Mouse (Mus musculus) neural tube, embryonic 15.5 days (tissue): ENCODE measurements around the gene Ispd. TPM values are rescaled to one million over a fixed set of nuclear protein-coding genes. Genes with fewer than 3 reads are reported as not detected.

Experiments
- ATAC-seq: fragments of 200-750 bp; cut with Nextera tagmentation; 2 replicates; pipeline ENCODE4 v1.8.0; 2017; ENCODE audit warnings: mild to moderate bottlenecking, moderate TSS enrichment, moderate library complexity; ENCODE audit not compliant: low FRiP score
- H3K27ac ChIP-seq: fragments of 300-500 bp; sonication (generic); replicated peaks from 2 replicates; pipeline ENCODE4 v1.5.1; 2015; ENCODE audit warnings: mild to moderate bottlenecking, inconsistent platforms
- H3K27me3 ChIP-seq: fragments of 300-500 bp; sonication (generic); replicated peaks from 2 replicates; pipeline ENCODE4 v1.6.1; 2015; ENCODE audit warnings: inconsistent platforms
- H3K36me3 ChIP-seq: fragments of 300-500 bp; sonication (generic); 2 replicates; pipeline ENCODE4 v1.6.1; 2015; ENCODE audit warnings: inconsistent platforms
- H3K4me1 ChIP-seq: fragments of 300-500 bp; sonication (generic); 2 replicates; pipeline ENCODE4 v1.6.1; 2015; ENCODE audit warnings: inconsistent platforms
- H3K4me2 ChIP-seq: fragments of 300-500 bp; sonication (generic); 2 replicates; pipeline ENCODE4 v1.6.1; 2015; ENCODE audit warnings: inconsistent platforms, mild to moderate bottlenecking, moderate library complexity
- H3K4me3 ChIP-seq: fragments of 300-500 bp; sonication (generic); replicated peaks from 2 replicates; pipeline ENCODE4 v1.5.1; 2015; ENCODE audit warnings: mild to moderate bottlenecking, inconsistent platforms
- H3K9ac ChIP-seq: fragments of 300-500 bp; sonication (generic); replicated peaks from 2 replicates; pipeline ENCODE4 v1.6.1; 2015; ENCODE audit warnings: mild to moderate bottlenecking, inconsistent platforms
- H3K9me3 ChIP-seq: fragments of 300-500 bp; sonication (generic); replicated peaks from 2 replicates; pipeline ENCODE4 v1.6.1; 2016; ENCODE audit warnings: inconsistent platforms
- WGBS: fragments of 180-500 bp; shearing (Covaris S2); methylation state at CpG from one replicate; pipeline ENCODE4 v1.1.7; 2015; ENCODE audit warnings: mixed read lengths; 5-methylcytosine and 5-hydroxymethylcytosine counted together
- polyA plus RNA-seq: library from polyadenylated mRNA; unstranded; fragments of >200 nt; fragmentation: Nextera tagmentation; extraction: Ambion mirVana; gene quantifications from 2 replicates; pipeline ENCODE4 v1.2.1, GENCODE M21; 2015

The Ispd gene
- polyA plus RNA-seq, 1 experiment from 2014 or later, result 15.3 TPM

GRCm38 (mm10) chr12:36386991-36387390, 5.7 kb downstream of the Ispd start:
- H3K9ac ChIP-seq, result no peak overlapping the region

DNA sequence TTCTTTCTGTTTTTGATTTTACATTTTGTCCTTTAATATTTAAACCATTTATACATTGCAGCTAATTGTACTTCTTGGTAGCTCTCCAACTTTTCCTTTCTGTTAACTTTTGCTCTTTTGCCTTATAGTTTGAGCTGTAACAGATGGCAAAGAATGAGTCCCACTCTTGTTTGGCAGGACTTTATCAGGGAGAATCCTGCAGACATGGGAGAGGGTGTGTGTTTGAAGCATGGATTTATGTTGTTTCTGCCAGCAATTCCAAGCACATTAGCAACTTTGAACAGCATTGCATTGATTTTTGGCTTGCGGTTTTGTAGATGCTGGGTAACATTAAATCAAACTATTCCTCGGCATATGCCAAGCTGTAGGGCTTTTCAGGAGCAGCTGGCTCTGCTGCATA, 13.9 kb downstream of the Ispd start:
- Histone ChIP-seq H3K27me3 (no peaks in the 10 kb centered on the region), H3K9ac (no peak overlapping the region), H3K4me2 (no peak overlapping the region), H3K4me3 (no peak overlapping the region), H3K27ac (no peak overlapping the region), H3K36me3 (peaks cover 6% of the 10 kb centered on the region), H3K4me1 (no peaks in the 10 kb centered on the region), H3K9me3 (peaks cover 7% of the 10 kb centered on the region)
- WGBS, result 79% methylated on average over 2 of the region's 2 CpGs
- ATAC-seq, result no peak

More at GRCm38 (mm10) chr12:36386991-36387390, 5.7 kb downstream of the Ispd start:
- peaks cover 6% of the 10 kb centered on the region; the same call in 1 of the 2 replicates for H3K4me1 ChIP-seq
- H3K27ac ChIP-seq, result no peak overlapping the region
- WGBS, result 91% methylated on average over 4 of the region's 4 CpGs
- H3K36me3 ChIP-seq, result peaks cover 4% of the 10 kb centered on the region
- no peak overlapping the region for H3K4me2 ChIP-seq
- H3K27me3 ChIP-seq, result no peaks in the 10 kb centered on the region
- H3K9me3 ChIP-seq, result no peaks in the 10 kb centered on the region
- no peak for ATAC-seq
- H3K4me3 ChIP-seq, result no peak overlapping the region

DNA sequence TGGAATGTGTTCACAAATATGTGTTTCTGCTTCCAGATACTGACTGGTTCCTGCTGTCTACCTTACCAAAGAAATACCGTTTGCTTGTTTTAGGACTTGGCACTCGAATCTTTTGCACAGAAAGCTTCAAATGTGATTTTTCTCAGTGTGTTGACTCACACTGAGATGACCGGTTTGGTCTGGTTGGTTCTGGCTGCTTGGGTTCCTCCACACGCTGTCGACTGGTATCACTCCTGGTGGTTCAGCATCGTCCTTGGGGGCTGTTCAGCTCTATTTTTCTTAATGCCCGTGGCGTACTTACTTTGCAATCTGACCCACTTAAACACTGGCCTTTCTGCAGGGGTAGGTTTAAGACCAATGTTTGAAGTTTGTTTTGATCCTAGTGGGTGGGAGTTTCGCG, 42.4 kb downstream of the Ispd start:
- Histone ChIP-seq H3K4me2 (no peak overlapping the region), H3K27me3 (no peaks in the 10 kb centered on the region), H3K9me3 (no peaks in the 10 kb centered on the region), H3K4me1 (0 out of 2 replicates have a peak, but pooled peaks cover 2% of the 10 kb centered on the region), H3K9ac (no peak overlapping the region), H3K4me3 (no peak overlapping the region), H3K36me3 (no peaks in the 10 kb centered on the region), H3K27ac (no peak overlapping the region)
- no peak for ATAC-seq
- WGBS, result 82% methylated on average over 10 of the region's 10 CpGs

DNA sequence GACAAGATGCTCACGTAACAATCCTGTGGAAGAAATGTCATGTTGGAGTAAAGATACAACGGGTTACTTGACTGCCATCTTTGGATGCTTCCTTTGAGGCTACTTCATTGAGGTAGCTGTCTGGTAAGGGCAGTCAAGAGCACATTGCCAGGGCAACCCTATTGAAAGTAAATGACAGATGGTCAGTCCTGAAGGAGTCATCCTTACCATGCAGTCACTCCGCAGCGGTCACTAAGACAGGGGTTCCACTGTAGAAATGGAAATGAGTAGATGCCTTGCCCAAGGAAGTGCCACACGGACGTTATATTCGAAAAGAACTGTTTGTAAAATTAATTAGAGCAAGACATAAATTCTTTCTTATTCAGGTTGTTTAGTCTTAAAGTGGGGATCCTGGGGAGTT, 44.0 kb downstream of the Ispd start:
- no peak overlapping the region for H3K4me3 ChIP-seq
- no peak overlapping the region for H3K9ac ChIP-seq
- ATAC-seq, result 0 out of 2 replicates have a peak, but pooled peaks have one; percentile 38
- H3K4me1 ChIP-seq, result 0 out of 2 replicates have a peak, but pooled peaks cover 2% of the 10 kb centered on the region
- H3K36me3 ChIP-seq, result no peaks in the 10 kb centered on the region
- no peaks in the 10 kb centered on the region for H3K27me3 ChIP-seq
- H3K4me2 ChIP-seq, result no peak overlapping the region
- no peaks in the 10 kb centered on the region for H3K9me3 ChIP-seq
- 23% methylated on average over 7 of the region's 7 CpGs for WGBS
- H3K27ac ChIP-seq, result no peak overlapping the region

DNA sequence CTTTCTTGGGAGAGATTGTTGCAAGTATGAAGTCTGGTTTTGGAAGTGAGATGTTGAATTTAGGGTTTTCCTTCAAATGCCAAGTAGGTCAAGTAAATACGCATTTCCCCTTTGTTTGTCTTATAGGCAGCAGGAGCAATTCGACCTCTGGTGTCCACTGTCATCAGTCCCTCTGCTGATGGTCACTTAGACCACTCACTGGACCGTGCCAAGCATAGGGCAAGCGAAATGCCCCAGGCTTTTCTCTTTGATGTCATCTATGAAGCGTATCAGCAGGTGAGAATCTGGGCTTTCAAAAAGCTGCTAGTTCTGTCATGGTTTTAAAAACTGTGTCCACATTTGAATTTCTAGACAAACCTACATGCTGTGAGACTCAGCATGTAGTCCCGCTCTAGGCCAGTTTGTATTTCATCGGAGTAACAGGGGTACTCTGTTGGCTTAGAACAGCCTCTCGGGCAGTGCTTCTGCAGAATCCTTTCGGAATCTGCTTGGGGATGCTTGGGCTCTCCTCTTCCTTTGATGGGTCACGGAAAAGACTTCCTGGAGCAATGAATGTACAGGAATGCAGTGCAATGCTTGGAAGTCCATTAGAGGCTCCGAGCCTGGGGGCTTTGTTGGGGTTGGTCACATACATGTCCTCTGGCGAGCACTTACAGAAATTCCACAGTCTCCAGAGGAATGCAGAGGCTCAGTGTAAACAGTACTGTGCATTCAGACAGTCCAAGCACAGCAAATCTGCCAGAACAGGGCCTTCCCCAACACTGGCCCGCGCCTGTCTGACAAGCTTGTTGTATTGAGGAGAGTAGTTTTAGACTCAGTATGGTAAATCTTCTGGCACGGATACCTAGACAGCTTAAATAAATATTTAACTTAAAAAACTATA, 45.2 kb downstream of the Ispd start:
- Histone ChIP-seq H3K4me3 (no peak overlapping the region), H3K27ac (no peak overlapping the region), H3K9me3 (no peaks in the 10 kb centered on the region), H3K27me3 (no peaks in the 10 kb centered on the region), H3K4me2 (no peak overlapping the region), H3K4me1 (0 out of 2 replicates have a peak, but pooled peaks cover 2% of the 10 kb centered on the region), H3K9ac (no peak overlapping the region), H3K36me3 (no peaks in the 10 kb centered on the region)
- 52% methylated on average over 15 of the region's 15 CpGs for WGBS
- no peak for ATAC-seq

DNA sequence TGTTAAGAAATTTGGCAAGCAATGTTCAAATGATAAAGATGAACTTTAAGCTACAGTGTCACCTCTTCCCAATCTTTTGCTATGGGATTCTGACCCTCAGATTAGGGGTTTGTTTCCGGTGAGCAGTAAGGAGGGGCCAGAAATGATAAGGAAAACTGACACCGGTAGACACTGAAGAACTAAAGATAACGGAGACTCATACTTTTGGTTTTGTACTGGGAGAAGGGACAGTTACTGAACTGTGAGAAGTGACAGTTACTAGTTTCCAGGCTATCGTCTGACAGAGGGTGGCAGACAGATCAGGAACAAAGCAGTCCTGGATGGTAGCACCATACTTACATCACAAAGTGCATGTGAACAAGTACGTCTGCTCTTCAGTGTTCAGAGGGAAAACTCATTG, 55.7 kb downstream of the Ispd start:
- H3K27ac ChIP-seq, result no peak overlapping the region
- 84% methylated on average over 5 of the region's 5 CpGs for WGBS
- no peaks in the 10 kb centered on the region for H3K4me1 ChIP-seq
- H3K9me3 ChIP-seq, result no peaks in the 10 kb centered on the region
- no peak overlapping the region for H3K9ac ChIP-seq
- no peak for ATAC-seq
- no peak overlapping the region for H3K4me3 ChIP-seq
- no peaks in the 10 kb centered on the region for H3K36me3 ChIP-seq
- H3K27me3 ChIP-seq, result no peaks in the 10 kb centered on the region
- H3K4me2 ChIP-seq, result no peak overlapping the region

DNA sequence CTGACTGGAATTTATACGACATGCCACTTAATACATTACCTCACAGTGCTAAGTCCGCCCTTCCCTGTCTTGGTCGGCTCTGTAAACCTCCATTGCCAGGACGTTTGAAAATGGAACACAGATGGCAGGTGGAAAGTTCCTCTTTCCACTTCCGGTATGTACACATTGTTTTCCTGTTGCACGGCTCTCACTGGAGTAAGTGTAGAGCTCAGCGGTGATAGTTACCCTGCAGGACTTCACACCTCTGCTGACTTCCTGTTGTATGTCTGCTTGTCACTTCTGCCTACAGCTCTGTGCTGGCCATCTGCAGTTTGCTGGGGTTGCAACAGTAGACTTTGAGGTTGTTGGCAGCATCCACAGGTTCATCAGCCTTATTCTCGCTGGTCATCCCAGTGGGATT, 58.1 kb downstream of the Ispd start:
- WGBS, result 89% methylated on average over 8 of the region's 8 CpGs
- H3K4me2 ChIP-seq, result no peak overlapping the region

DNA sequence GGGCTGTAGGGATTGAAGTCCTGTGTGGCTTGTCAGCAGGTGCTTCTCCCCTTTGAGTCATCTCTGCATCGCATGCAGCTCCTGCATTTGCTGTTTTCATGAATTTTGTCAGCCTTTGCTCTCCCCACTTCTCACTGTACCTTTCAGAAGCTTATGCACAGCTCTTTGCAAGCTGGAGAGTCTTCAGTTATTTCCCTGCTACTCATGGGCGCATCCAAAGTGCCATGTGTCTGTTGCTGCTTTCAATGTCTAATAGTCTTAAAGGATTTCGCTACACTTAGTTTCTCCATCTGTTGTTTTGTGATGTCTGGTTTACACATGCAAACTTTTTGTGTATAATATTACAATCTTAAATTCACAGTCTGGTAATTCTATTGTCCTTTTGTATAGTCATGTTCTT, 74.8 kb downstream of the Ispd start:
- Histone ChIP-seq H3K4me2 (no peak overlapping the region), H3K4me3 (no peak overlapping the region), H3K9ac (no peak overlapping the region), H3K4me1 (no peaks in the 10 kb centered on the region), H3K9me3 (no peaks in the 10 kb centered on the region), H3K36me3 (no peaks in the 10 kb centered on the region), H3K27ac (no peak overlapping the region), H3K27me3 (no peaks in the 10 kb centered on the region)
- ATAC-seq, result no peak
- WGBS, result 94% methylated on average over 3 of the region's 3 CpGs

More for the DNA sequence above, 58.1 kb downstream of the Ispd start:
- H3K4me1 ChIP-seq, result no peaks in the 10 kb centered on the region
- H3K36me3 ChIP-seq, result no peaks in the 10 kb centered on the region
- no peak overlapping the region for H3K27ac ChIP-seq
- no peak overlapping the region for H3K9ac ChIP-seq
- no peak overlapping the region for H3K4me3 ChIP-seq
- no peaks in the 10 kb centered on the region for H3K9me3 ChIP-seq
- H3K27me3 ChIP-seq, result no peaks in the 10 kb centered on the region
- ATAC-seq, result no peak

- Histone ChIP-seq H3K4me1 (no peaks in the 10 kb centered on the region), H3K4me3 (no peak overlapping the region), H3K9ac (no peak overlapping the region), H3K9me3 (no peaks in the 10 kb centered on the region), H3K36me3 (no peaks in the 10 kb centered on the region), H3K27me3 (no peaks in the 10 kb centered on the region), H3K27ac (no peak overlapping the region), H3K4me2 (no peak overlapping the region)
- 79% methylated on average over 2 of the region's 2 CpGs for WGBS
- ATAC-seq, result no peak
Measured at GRCm38 (mm10) chr12:36457726-36458125, 76.5 kb downstream of the Ispd start.

GRCm38 (mm10) chr12:36468325-36469044, 87.2 kb downstream of the Ispd start:
- ATAC-seq, result no peak
- Histone ChIP-seq H3K4me3 (no peak overlapping the region), H3K27me3 (no peaks in the 10 kb centered on the region), H3K9me3 (no peaks in the 10 kb centered on the region), H3K4me2 (no peak overlapping the region), H3K27ac (no peak overlapping the region), H3K9ac (no peak overlapping the region), H3K36me3 (no peaks in the 10 kb centered on the region), H3K4me1 (no peaks in the 10 kb centered on the region)
- 95% methylated on average over 6 of the region's 6 CpGs for WGBS

GRCm38 (mm10) chr12:36471411-36471810, 90.2 kb downstream of the Ispd start:
- Histone ChIP-seq H3K9me3 (no peaks in the 10 kb centered on the region), H3K4me2 (no peak overlapping the region), H3K9ac (no peak overlapping the region), H3K27ac (no peak overlapping the region), H3K27me3 (no peaks in the 10 kb centered on the region), H3K4me3 (no peak overlapping the region), H3K36me3 (no peaks in the 10 kb centered on the region), H3K4me1 (no peaks in the 10 kb centered on the region)
- WGBS, result 74% methylated on average over 4 of the region's 4 CpGs
- no peak for ATAC-seq

DNA sequence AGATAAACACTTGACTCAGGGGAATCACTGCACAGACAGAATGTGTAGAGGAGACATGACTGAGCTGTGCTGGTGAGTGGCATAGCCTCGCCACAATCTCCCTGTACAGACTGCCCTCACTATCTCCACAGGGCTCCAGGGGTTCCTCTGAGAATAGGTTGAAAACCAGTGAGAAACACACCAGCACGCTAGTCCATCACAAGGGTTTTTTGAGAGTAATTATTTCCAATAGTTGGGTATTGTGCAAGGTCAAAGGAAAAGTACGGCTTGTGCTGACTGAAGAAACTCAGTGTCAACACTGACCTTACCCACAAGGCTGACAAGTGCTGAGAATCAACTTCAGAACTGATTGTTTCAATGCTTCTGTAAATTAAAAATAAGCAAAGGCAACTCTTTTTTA, 92.9 kb downstream of the Ispd start:
- Histone ChIP-seq H3K9ac (no peak overlapping the region), H3K27me3 (no peaks in the 10 kb centered on the region), H3K36me3 (no peaks in the 10 kb centered on the region), H3K9me3 (no peaks in the 10 kb centered on the region), H3K27ac (no peak overlapping the region), H3K4me2 (no peak overlapping the region), H3K4me3 (no peak overlapping the region), H3K4me1 (no peaks in the 10 kb centered on the region)
- ATAC-seq, result no peak
- 89% methylated on average over 3 of the region's 3 CpGs for WGBS
